Mouse (Mus musculus) limb, embryonic 11.5 days (tissue): ENCODE measurements around the gene Rad50. TPM values are rescaled to one million over a fixed set of nuclear protein-coding genes. Genes with fewer than 3 reads are reported as not detected.

Source experiments
- ATAC-seq: fragments of 200-750 bp; cut with Nextera tagmentation; 2 replicates; pipeline ENCODE4 v1.8.0; 2017; ENCODE audit warnings: low read depth; ENCODE audit not compliant: insufficient number of reproducible peaks, low FRiP score, low TSS enrichment
- DNase-seq: peaks from one replicate; pipeline ENCODE4 v3.0.0-alpha.2; 2015; ENCODE audit warnings: low spot score
- H3K27ac ChIP-seq: fragments of 300-500 bp; sonication (generic); replicated peaks from 2 replicates; pipeline ENCODE4 v1.5.1; 2014; ENCODE audit warnings: low read depth, mild to moderate bottlenecking, low read length
- H3K27me3 ChIP-seq: fragments of 300-500 bp; sonication (generic); 2 replicates; pipeline ENCODE4 v1.6.1; 2014; ENCODE audit warnings: mild to moderate bottlenecking, low read length, mixed read lengths; ENCODE audit not compliant: control insufficient read depth, insufficient read depth
- H3K36me3 ChIP-seq: fragments of 300-500 bp; sonication (generic); 2 replicates; pipeline ENCODE4 v1.6.1; 2014; ENCODE audit warnings: mild to moderate bottlenecking, low read length, moderate library complexity, mixed read lengths; ENCODE audit not compliant: control insufficient read depth, insufficient read depth
- H3K4me1 ChIP-seq: fragments of 300-500 bp; sonication (generic); 2 replicates; pipeline ENCODE4 v1.6.1; 2014; ENCODE audit warnings: low read length, mixed read lengths; ENCODE audit not compliant: control insufficient read depth, insufficient read depth
- H3K4me2 ChIP-seq: fragments of 300-500 bp; sonication (generic); 2 replicates; pipeline ENCODE4 v1.6.1; 2014; ENCODE audit warnings: low read depth, mild to moderate bottlenecking, moderate library complexity; ENCODE audit not compliant: severe bottlenecking
- H3K4me3 ChIP-seq: fragments of 300-500 bp; sonication (generic); 2 replicates; pipeline ENCODE4 v1.5.1; 2014; ENCODE audit warnings: low read depth, low read length
- H3K9ac ChIP-seq: fragments of 300-500 bp; sonication (generic); 2 replicates; pipeline ENCODE4 v1.6.1; 2014; ENCODE audit warnings: mild to moderate bottlenecking, low read length
- H3K9me3 ChIP-seq: fragments of 300-500 bp; sonication (generic); 2 replicates; pipeline ENCODE4 v1.6.1; 2016; ENCODE audit warnings: low read length; ENCODE audit not compliant: control insufficient read depth
- WGBS: fragments of 180-500 bp; shearing (Covaris S2); extraction: QIAGEN DNeasy Blood & Tissue Kit; methylation state at CpG from one replicate; pipeline ENCODE4 v1.1.7; 2014; 5-methylcytosine and 5-hydroxymethylcytosine counted together
- polyA plus RNA-seq: library from polyadenylated mRNA; unstranded; fragments of >200 nt; fragmentation: Nextera tagmentation; extraction: Ambion mirVana; gene quantifications from 2 replicates; pipeline ENCODE4 v1.2.1, GENCODE M21; 2014

Rad50 gene
- polyA plus RNA-seq, 1 experiment from 2014 or later, result 26.4 TPM

DNA sequence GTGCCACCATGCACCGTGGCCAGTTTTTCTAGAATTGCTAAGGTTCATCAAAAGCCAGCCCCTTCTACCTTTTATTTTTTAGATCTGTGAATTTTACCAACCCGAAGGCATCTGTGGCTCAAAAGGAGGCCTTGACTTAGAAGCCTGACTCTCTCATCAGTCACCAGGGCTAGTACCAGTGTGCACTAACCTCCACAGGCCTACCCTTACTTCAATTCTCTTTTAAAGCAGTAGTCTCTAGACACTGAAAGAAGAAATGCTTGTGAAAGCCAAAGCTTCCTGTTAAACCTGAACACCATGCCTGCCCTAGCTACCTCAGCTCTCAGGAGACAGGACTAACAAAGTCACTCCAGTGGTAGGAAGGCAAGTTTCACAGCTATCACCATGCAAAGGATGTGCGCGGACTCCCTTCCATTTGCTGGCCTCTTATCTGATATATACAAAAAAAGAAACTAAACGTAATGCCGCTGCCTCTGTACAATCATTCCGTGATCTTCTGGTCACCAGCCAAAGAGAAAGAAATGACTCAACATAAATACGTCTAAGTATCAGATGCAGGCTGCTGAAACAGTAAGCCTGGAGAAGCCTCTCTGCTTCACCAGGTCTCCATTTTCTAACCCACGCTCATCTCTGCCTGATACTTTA is 50.4 kb downstream of the Rad50 start:
- Histone ChIP-seq H3K27me3 (no peaks in the 10 kb centered on the region), H3K4me2 (no peak overlapping the region), H3K4me3 (no peak overlapping the region), H3K36me3 (peaks cover 5% of the 10 kb centered on the region), H3K9me3 (no peaks in the 10 kb centered on the region), H3K9ac (no peak overlapping the region), H3K27ac (no peak overlapping the region), H3K4me1 (no peaks in the 10 kb centered on the region)
- 94% methylated on average over 9 of the region's 9 CpGs for WGBS
- no peak for DNase-seq
- no peak for ATAC-seq

DNA sequence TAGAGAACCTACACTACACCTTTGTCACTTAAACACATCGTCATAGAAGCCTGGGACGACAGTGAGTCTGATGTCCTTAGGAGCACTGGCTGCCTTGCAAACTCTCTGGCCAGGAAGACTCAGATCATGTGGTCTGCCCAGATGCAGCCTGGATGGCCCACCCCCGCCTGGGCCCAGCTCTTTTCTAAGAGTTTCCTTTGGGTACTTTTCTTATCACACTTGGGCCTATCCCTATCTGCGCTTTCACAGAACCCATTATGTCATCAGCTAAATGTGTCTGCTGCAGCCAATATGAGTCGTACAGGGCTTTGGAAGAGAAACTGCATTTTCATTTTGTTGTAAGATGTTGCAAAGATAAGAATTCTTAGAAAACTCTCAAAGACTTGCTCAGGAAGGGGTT is 52.1 kb downstream of the Rad50 start:
- Histone ChIP-seq H3K36me3 (peaks cover 8% of the 10 kb centered on the region), H3K27me3 (no peaks in the 10 kb centered on the region), H3K4me3 (no peak overlapping the region), H3K9ac (no peak overlapping the region), H3K27ac (no peak overlapping the region), H3K4me1 (no peaks in the 10 kb centered on the region), H3K9me3 (no peaks in the 10 kb centered on the region), H3K4me2 (no peak overlapping the region)
- DNase-seq (no peak), ATAC-seq (no peak)
- WGBS, result 90% methylated on average over 5 of the region's 5 CpGs

DNA sequence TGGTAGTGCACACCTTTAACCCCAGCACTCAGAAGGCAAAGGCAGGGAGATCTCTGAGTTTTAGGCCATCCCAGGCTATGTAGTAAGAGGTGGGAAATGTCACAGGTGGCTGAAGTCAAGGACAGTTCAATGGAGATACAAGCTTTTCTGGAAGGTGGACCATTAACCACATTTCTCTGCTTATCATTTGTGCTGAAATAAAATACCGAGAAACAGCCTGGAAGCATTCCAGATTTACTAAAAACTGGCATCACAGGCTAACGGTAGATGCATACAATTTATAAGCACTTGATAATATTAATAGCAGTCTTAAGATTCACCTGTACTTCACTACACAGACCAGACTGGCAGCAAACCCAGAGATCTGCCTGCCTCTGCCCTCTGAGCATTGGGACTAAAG is 54.7 kb downstream of the Rad50 start:
- 94% methylated on average over 2 of the region's 2 CpGs for WGBS
- H3K9me3 ChIP-seq, result no peaks in the 10 kb centered on the region
- no peak overlapping the region for H3K4me2 ChIP-seq
- H3K36me3 ChIP-seq, result peaks cover 12% of the 10 kb centered on the region
- ATAC-seq, result no peak
- H3K4me3 ChIP-seq, result no peak overlapping the region
- no peak overlapping the region for H3K27ac ChIP-seq
- H3K9ac ChIP-seq, result no peak overlapping the region
- DNase-seq, result no peak
- H3K27me3 ChIP-seq, result no peaks in the 10 kb centered on the region
- no peaks in the 10 kb centered on the region for H3K4me1 ChIP-seq

DNA sequence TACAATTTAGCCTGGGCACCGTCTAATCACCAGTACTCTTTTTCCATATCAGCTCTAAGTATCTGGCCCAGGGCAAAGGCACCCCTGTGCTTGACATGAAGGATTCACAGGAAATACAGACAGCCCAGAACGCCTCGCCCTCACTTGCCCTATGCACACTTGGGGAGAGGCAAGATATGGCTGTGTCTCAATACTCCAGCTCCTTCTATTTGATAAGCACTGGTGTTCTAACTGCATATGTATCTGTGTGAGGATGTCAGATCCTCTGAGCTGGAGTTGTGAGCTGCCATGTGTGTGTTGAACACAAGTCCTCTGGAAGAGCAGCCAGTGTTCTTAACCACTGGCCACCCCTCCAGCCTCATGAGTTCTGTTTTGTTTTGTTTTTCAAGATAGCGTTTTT is 55.7 kb downstream of the Rad50 start:
- ATAC-seq, result no peak
- peaks cover 12% of the 10 kb centered on the region for H3K36me3 ChIP-seq
- 94% methylated on average over 4 of the region's 4 CpGs for WGBS
- H3K27ac ChIP-seq, result no peak overlapping the region
- H3K9me3 ChIP-seq, result no peaks in the 10 kb centered on the region
- no peaks in the 10 kb centered on the region for H3K4me1 ChIP-seq
- no peak overlapping the region for H3K9ac ChIP-seq
- no peak overlapping the region for H3K4me3 ChIP-seq
- H3K27me3 ChIP-seq, result no peaks in the 10 kb centered on the region
- DNase-seq, result no peak
- H3K4me2 ChIP-seq, result no peak overlapping the region

DNA sequence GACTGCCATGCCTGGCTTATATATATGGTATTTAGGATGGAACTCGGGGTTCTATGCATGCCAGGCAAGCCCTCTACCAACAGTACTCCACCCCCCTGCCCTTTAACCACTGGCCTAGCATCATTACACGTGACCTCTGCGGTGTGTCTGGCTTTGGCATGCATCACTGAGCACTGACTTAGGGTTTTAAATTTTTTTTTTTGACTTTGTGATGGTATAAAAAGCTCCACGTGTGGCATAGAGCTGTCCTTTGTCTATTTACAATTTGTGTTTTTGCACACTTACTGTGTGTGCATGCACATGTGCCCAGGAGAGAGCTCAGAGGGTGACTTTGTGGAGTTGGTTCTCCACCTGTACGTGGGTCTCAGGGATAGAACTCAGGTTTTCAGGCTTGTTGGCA is 63.1 kb downstream of the Rad50 start:
- WGBS, result 86% methylated on average over 5 of the region's 5 CpGs
- no peak overlapping the region for H3K4me2 ChIP-seq
- no peaks in the 10 kb centered on the region for H3K36me3 ChIP-seq

DNA sequence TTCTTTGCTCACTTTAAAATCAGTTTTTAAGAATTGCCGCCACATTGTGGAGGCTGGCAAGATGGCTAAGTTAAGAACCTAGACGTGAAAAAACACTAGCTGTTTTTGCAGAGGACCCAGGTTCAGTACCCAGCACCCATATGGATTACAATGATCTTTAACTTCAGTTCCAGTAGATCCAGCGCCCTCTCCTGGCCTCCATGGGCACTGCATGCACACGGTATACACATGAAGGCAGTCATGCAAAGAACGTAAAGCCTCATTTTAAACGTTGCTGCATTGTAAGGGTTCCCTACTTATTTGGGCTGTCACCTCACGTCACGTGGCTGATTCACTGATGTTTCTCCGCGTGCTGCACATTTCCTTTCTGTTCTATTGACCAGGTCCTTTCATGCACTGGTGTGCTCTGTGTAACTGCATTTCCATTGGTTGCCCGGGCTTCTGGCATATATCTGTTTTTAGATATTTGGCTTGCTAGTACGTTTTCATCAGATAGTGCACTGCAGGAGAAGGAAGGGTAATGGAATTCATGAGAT is 64.3 kb downstream of the Rad50 start:
- no peak for DNase-seq
- WGBS, result 81% methylated on average over 12 of the region's 12 CpGs
- Histone ChIP-seq H3K9ac (no peak overlapping the region), H3K4me1 (no peaks in the 10 kb centered on the region), H3K4me3 (no peak overlapping the region), H3K9me3 (no peaks in the 10 kb centered on the region), H3K27me3 (no peaks in the 10 kb centered on the region), H3K27ac (no peak overlapping the region), H3K36me3 (no peaks in the 10 kb centered on the region), H3K4me2 (no peak overlapping the region)
- ATAC-seq, result no peak

More for the DNA sequence above, 63.1 kb downstream of the Rad50 start:
- no peak overlapping the region for H3K27ac ChIP-seq
- no peak overlapping the region for H3K4me3 ChIP-seq
- no peaks in the 10 kb centered on the region for H3K4me1 ChIP-seq
- no peaks in the 10 kb centered on the region for H3K27me3 ChIP-seq
- DNase-seq, result no peak
- no peak overlapping the region for H3K9ac ChIP-seq
- H3K9me3 ChIP-seq, result no peaks in the 10 kb centered on the region
- ATAC-seq, result no peak

DNA sequence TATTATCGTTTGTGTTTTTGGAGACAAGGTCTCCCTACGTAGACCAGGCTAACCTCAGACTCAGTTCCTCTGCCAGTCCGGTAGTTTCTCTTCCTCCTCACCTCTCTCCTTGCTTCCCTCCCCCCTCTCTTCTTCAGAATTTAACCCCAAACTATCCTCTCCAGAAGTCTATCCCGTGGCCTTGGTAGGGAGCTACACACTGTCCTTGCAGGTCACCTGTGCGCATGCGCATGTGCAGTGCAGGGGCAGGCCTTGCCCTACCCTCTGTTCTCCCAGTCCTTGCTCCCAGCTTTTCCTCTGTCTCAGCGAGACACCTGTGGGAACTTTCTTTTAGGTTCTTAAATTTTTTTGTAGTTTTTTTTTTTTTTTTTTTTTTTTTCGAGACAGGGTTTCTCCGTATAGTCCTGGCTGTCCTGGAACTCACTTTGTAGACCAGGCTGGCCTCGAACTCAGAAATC is 69.3 kb downstream of the Rad50 start:
- H3K4me2 ChIP-seq, result peak overlapping the region; percentile 35
- H3K27me3 ChIP-seq, result no peaks in the 10 kb centered on the region

DNA sequence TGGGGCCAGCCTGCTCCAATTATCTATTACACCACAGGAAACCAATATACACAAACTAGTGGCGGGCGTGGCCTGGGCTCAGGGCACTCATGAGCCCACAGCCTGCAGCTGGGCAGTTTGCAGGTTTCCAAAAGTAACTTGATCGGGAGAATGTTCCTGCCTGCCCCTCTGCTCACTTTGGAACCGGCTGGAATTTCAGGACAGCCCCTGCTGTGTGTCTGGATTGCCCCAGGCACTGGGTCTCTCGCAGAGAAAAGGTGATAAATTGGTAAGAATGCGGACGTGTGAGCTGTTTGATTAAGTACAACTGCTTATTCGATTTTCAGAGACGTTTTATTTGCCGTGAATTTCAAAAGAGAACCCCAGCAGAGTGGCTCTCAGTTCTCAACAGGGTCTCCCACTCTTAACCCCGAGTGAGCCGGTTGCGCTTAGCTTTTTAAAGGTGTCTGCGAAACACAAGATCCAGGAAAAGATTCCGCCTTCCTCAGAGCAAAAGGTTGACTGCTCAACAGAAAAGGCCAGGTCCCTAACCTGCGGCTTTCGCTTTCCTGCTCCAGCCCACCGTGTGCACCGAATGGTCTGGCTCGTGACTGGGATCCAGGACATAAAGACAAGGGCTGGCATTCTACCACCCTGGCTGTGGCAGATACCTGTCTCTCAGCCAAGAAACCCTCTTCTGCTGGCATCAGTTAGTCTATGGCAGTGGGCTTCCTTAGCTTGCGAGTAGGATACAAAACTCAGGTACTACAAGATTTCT is 69.9 kb downstream of the Rad50 start:
- Histone ChIP-seq H3K27ac (peak overlapping the region; percentile 74; the same call in 1 of the 2 replicates), H3K27me3 (no peaks in the 10 kb centered on the region), H3K36me3 (no peaks in the 10 kb centered on the region), H3K4me1 (peaks cover 9% of the 10 kb centered on the region; the same call in 1 of the 2 replicates), H3K9ac (peak overlapping the region; percentile 17; the same call in 1 of the 2 replicates), H3K9me3 (no peaks in the 10 kb centered on the region), H3K4me2 (peak overlapping the region; percentile 35), H3K4me3 (peak overlapping the region; percentile 20; the same call in 1 of the 2 replicates)
- WGBS, result 9% methylated on average over 21 of the region's 21 CpGs
- DNase-seq (peak; percentile 81), ATAC-seq (peak; percentile 66; the same call in 1 of the 2 replicates)

More for the DNA sequence above, 69.3 kb downstream of the Rad50 start:
- Histone ChIP-seq H3K9me3 (no peaks in the 10 kb centered on the region), H3K9ac (no peak overlapping the region), H3K4me3 (no peak overlapping the region), H3K27ac (peak overlapping the region; percentile 74; the same call in 1 of the 2 replicates), H3K36me3 (no peaks in the 10 kb centered on the region), H3K4me1 (peaks cover 9% of the 10 kb centered on the region; the same call in 1 of the 2 replicates)
- no peak for ATAC-seq
- no peak for DNase-seq
- 76% methylated on average over 10 of the region's 10 CpGs for WGBS
